Mouse (Mus musculus): ENCODE measurements around the gene Gm28308. TPM values are rescaled to one million over a fixed set of nuclear protein-coding genes. Genes with fewer than 3 reads are reported as not detected.

Gene Gm28308
- total RNA-seq, 2 experiments from 2014 or later = not detected

- no peak within 1 kb of the TSS for H3K27ac ChIP-seq
- DNase-seq (ENCODE audit: low spot score in 2 of 2) = no peak
- TF ChIP-seq CTCF (conservative IDR thresholded peaks at IDR 0.05) = no peak
- H3K4me3 ChIP-seq = no peak within 1 kb of the TSS
These were observed 48.3 kb downstream of the Gm28308 start, which contains the start of gene Hoxa2 for GRCm38 (mm10) chr6:52164626-52165440. Gene Hoxa2 (minus strand): TSS chr6:52164831.

GRCm38 (mm10) chr6:52164051-52164625, 49.0 kb downstream of the Gm28308 start:
- no peak for DNase-seq (ENCODE audit: low spot score in 2 of 2)
- no peak for TF ChIP-seq CTCF (conservative IDR thresholded peaks at IDR 0.05)
- no peak overlapping the region for H3K27ac ChIP-seq
- no peak overlapping the region for H3K4me3 ChIP-seq

GRCm38 (mm10) chr6:52163366-52164031, 49.6 kb downstream of the Gm28308 start:
- H3K27ac ChIP-seq = no peak overlapping the region
- no peak for DNase-seq (ENCODE audit: low spot score in 2 of 2)

GRCm38 (mm10) chr6:52162611-52163365, 50.4 kb downstream of the Gm28308 start:
- TF ChIP-seq CTCF (conservative IDR thresholded peaks at IDR 0.05) = no peak
- Histone ChIP-seq H3K4me3 (no peak overlapping the region), H3K27ac (no peak overlapping the region)
- no peak for DNase-seq (ENCODE audit: low spot score in 2 of 2)

More at GRCm38 (mm10) chr6:52163366-52164031, 49.6 kb downstream of the Gm28308 start:
- no peak for TF ChIP-seq CTCF (conservative IDR thresholded peaks at IDR 0.05)
- no peak overlapping the region for H3K4me3 ChIP-seq

- Histone ChIP-seq H3K27ac (no peak overlapping the region), H3K4me3 (no peak overlapping the region)
- TF ChIP-seq CTCF (conservative IDR thresholded peaks at IDR 0.05) = no peak
These were observed 51.1 kb downstream of the Gm28308 start for GRCm38 (mm10) chr6:52162093-52162380.

GRCm38 (mm10) chr6:52161336-52162092, 51.6 kb downstream of the Gm28308 start:
- no peak overlapping the region for H3K27ac ChIP-seq
- no peak for TF ChIP-seq CTCF (conservative IDR thresholded peaks at IDR 0.05)
- H3K4me3 ChIP-seq = no peak overlapping the region
- no peak for DNase-seq (ENCODE audit: low spot score in 2 of 2)

More at GRCm38 (mm10) chr6:52162093-52162380, 51.1 kb downstream of the Gm28308 start:
- no peak for DNase-seq (ENCODE audit: low spot score in 2 of 2)

GRCm38 (mm10) chr6:52160511-52161335, 52.4 kb downstream of the Gm28308 start:
- DNase-seq (ENCODE audit: low spot score in 2 of 2) = no peak
- Histone ChIP-seq H3K4me3 (no peak overlapping the region), H3K27ac (no peak overlapping the region)
- TF ChIP-seq CTCF (conservative IDR thresholded peaks at IDR 0.05) = no peak

GRCm38 (mm10) chr6:52159979-52160378, 53.2 kb downstream of the Gm28308 start:
- no peak overlapping the region for H3K4me3 ChIP-seq
- no peak overlapping the region for H3K27ac ChIP-seq
- no peak for DNase-seq (ENCODE audit: low spot score in 2 of 2)
- no peak for TF ChIP-seq CTCF (conservative IDR thresholded peaks at IDR 0.05)

GRCm38 (mm10) chr6:52159164-52159761, 53.9 kb downstream of the Gm28308 start:
- DNase-seq (ENCODE audit: low spot score in 2 of 2) = no peak
- no peak overlapping the region for H3K4me3 ChIP-seq
- no peak overlapping the region for H3K27ac ChIP-seq
- TF ChIP-seq CTCF (conservative IDR thresholded peaks at IDR 0.05) = no peak

GRCm38 (mm10) chr6:52158276-52159051, 54.7 kb downstream of the Gm28308 start, which contains the start of gene Hoxa1:
Gene Hoxa1 (minus strand): TSS chr6:52158317.
- H3K4me3 ChIP-seq = peak within 1 kb of the TSS; percentile 43
- DNase-seq (ENCODE audit: low spot score in 2 of 2) = no peak
- H3K27ac ChIP-seq = no peak within 1 kb of the TSS
- no peak for TF ChIP-seq CTCF (conservative IDR thresholded peaks at IDR 0.05)

All from layer of hippocampus, adult 2 months (tissue).